Comparison of ENCODE assay signal across 27 mouse cellular contexts in the genomic region with DNA sequence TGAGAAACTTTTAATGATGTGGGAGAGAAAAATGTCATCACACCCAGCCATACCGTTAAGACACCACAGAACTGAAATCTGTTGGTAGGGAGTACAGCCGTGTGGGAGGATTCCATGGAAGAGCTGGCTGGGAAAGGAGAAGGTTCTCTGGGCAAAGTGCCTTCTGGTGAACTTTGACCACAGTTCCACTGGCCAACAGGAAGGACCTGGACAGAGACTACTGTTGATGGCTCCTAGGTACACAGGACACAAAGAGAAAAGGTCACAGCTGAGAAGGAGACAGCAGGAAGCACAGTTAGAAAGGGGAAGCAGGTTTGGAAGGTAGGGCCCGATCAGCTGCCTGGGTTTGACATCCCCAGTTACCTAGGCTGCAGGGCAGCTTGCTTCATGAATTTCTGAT. TPM values are rescaled to one million over a fixed set of nuclear protein-coding genes. Genes with fewer than 3 reads are reported as not detected.
DNase-seq lines count a peak whose midpoint lies in the region; ATAC-seq and TF ChIP-seq lines count a peak whose summit lies in the region.
"Had no signal": no experiment of that assay in that cellular context is flagged by ENCODE, and none has a peak within 500 bp of the region (broad histone marks: within the 10 kb centered on the region; RNA-seq: fewer than 3 reads in every experiment).

No protein-coding gene starts in this region.

- peaks cover 7% of the 10 kb centered on the region; the same call in 1 of the 2 replicates for H3K4me1 ChIP-seq in kidney, adult 2 months (ENCODE audit: control insufficient read depth, insufficient read depth, low read length)
- H3K4me1 ChIP-seq in kidney, embryonic 16.5 days (ENCODE audit: insufficient read depth, low read length), result peaks cover 31% of the 10 kb centered on the region

- H3K9ac ChIP-seq in kidney, embryonic 16.5 days (replicated peaks; ENCODE audit: low read length), result no peak overlapping the region
- H3K9ac ChIP-seq: embryonic facial prominence, embryonic 15.5 days; liver, embryonic 13.5 days; lung, embryonic 15.5 days; neural tube, embryonic 15.5 days; stomach, embryonic 15.5 days had no signal

- ATAC-seq in kidney, embryonic 16.5 days (ENCODE audit: low FRiP score, low TSS enrichment), result no peak
- ATAC-seq: forebrain, embryonic 14.5 days; hindbrain, embryonic 16.5 days; intestine, postnatal 0 days had no signal

- H3K27me3 ChIP-seq in kidney, adult 2 months (replicated peaks; ENCODE audit: control insufficient read depth, insufficient read depth, low read length), result no peaks in the 10 kb centered on the region
- H3K27me3 ChIP-seq in kidney, embryonic 16.5 days (ENCODE audit: insufficient read depth, low read length), result peaks cover 15% of the 10 kb centered on the region

- DNase-seq in heart, adult 11 months, result peak; percentile 65
- DNase-seq in heart, adult 18-20 months, result no peak
- peak; percentile 90 for DNase-seq in kidney, adult 2 months
- DNase-seq in kidney, postnatal 10 days, result peak; percentile 36
- DNase-seq in yolk sac, embryonic 10.5 days (ENCODE audit: low spot score), result peak; percentile 15
- no peak for DNase-seq in embryo, embryonic 10.5 days (ENCODE audit: low spot score)
- DNase-seq: adrenal gland, postnatal 14 days; cerebellum, adult 8-10 months; cerebellum, postnatal 36 days; gastrocnemius, postnatal 10 days; liver, embryonic 13.5 days; right cerebral cortex, adult 18-20 months; right cerebral cortex, postnatal 4 days; thymus, postnatal 25 days had no signal

- no peak overlapping the region for H3K4me3 ChIP-seq in kidney, adult 2 months (ENCODE audit: insufficient read depth, low read depth, low read length)
- no peak overlapping the region for H3K4me3 ChIP-seq in kidney, embryonic 16.5 days (ENCODE audit: low read length)
- H3K4me3 ChIP-seq: embryonic facial prominence, embryonic 15.5 days; layer of hippocampus, adult 2 months; liver, embryonic 13.5 days; lung, embryonic 15.5 days; neural tube, embryonic 15.5 days; stomach, embryonic 15.5 days had no signal

- TF ChIP-seq POLR2A in kidney, adult 2 months (IDR thresholded peaks at IDR 0.05; ENCODE audit: low read depth, low read length), result no peak

- TF ChIP-seq CTCF in kidney, adult 2 months (conservative IDR thresholded peaks at IDR 0.05; ENCODE audit: insufficient read depth, insufficient read length, low read depth, low read length), result no peak

- H3K9me3 ChIP-seq in kidney, embryonic 16.5 days (ENCODE audit: low read length), result no peaks in the 10 kb centered on the region
- H3K9me3 ChIP-seq: embryonic facial prominence, embryonic 15.5 days; liver, embryonic 13.5 days; lung, embryonic 15.5 days; neural tube, embryonic 15.5 days; stomach, embryonic 15.5 days had no signal

- no peaks in the 10 kb centered on the region for H3K36me3 ChIP-seq in kidney, adult 2 months (ENCODE audit: control insufficient read depth, insufficient read depth, low read length)
- H3K36me3 ChIP-seq in kidney, embryonic 16.5 days (ENCODE audit: insufficient read depth, low read length), result no peaks in the 10 kb centered on the region
- H3K36me3 ChIP-seq: embryonic facial prominence, embryonic 15.5 days; liver, embryonic 13.5 days; lung, embryonic 15.5 days; neural tube, embryonic 15.5 days; stomach, embryonic 15.5 days had no signal

- WGBS in kidney, adult 2 months, result 50% methylated on average over 3 of the region's 3 CpGs
- WGBS in kidney, embryonic 16.5 days, result 54% methylated on average over 3 of the region's 3 CpGs

- H3K27ac ChIP-seq in kidney, adult 2 months (ENCODE audit: insufficient read depth, low read depth, low read length), result peak overlapping the region; percentile 61
- no peak overlapping the region for H3K27ac ChIP-seq in kidney, embryonic 16.5 days (ENCODE audit: low read length)
- H3K27ac ChIP-seq: embryonic facial prominence, embryonic 15.5 days; layer of hippocampus, adult 2 months; liver, embryonic 13.5 days; lung, embryonic 15.5 days; macrophage; stomach, embryonic 15.5 days had no signal

- H3K4me2 ChIP-seq in kidney, embryonic 16.5 days (replicated peaks; ENCODE audit: low read depth, low read length), result no peak overlapping the region
- H3K4me2 ChIP-seq: embryonic facial prominence, embryonic 15.5 days; liver, embryonic 13.5 days; lung, embryonic 15.5 days; neural tube, embryonic 15.5 days; stomach, embryonic 15.5 days had no signal

RNA-seq across cellular contexts. Expression of a gene that starts 3.8 kb away (rescaled TPM):
- 1 to 10 TPM; 2.7 to 3.3 TPM for total RNA-seq in heart, adult 18-20 months (2021)
- polyA plus RNA-seq in kidney, adult 2 months (2012; rRNA removed), result 22.8 and 24.8 TPM in 2 replicates
- polyA plus RNA-seq in kidney, embryonic 16.5 days (2015; fragmentation: Nextera tagmentation; extraction: Ambion mirVana), result 17.1 and 17.3 TPM in 2 replicates

RNA-seq across cellular contexts. Expression of a gene that starts 57.1 kb away (rescaled TPM):
- total RNA-seq in heart, adult 18-20 months (2021), result not detected
- polyA plus RNA-seq in kidney, adult 2 months (2012; rRNA removed), result 0.10 and 0.19 TPM in 2 replicates
- polyA plus RNA-seq in kidney, embryonic 16.5 days (2015; fragmentation: Nextera tagmentation; extraction: Ambion mirVana), result 0.35 TPM in 2 replicates
- total RNA-seq: adrenal gland, postnatal 14 days; gastrocnemius, postnatal 10 days; heart, adult 8-10 months; heart, postnatal 25 days; layer of hippocampus, adult 2 months had no signal
- polyA plus RNA-seq: embryonic facial prominence, embryonic 15.5 days; forebrain, embryonic 14.5 days; heart, embryonic 14.5 days; liver, embryonic 13.5 days; macrophage had no signal

Comparison
In these comparisons a context has a peak if more than half of its experiments do, and no peak if none do; other contexts are left out.
1. DNase-seq: peak in heart, adult 11 months (single experiment), kidney, adult 2 months (single experiment), kidney, postnatal 10 days (single experiment) and yolk sac, embryonic 10.5 days (single experiment); none in heart, adult 18-20 months (0 of 2) and embryo, embryonic 10.5 days (single experiment).